Mouse (Mus musculus) MEL (cell line): ENCODE data around the gene Obp2a. TPM values are rescaled to one million over a fixed set of nuclear protein-coding genes. Genes with fewer than 3 reads are reported as not detected.

ENCODE experiments used
- DNase-seq: peaks from one replicate; pipeline ENCODE4 v3.0.0; 2011; ENCODE audit warnings: low read depth, low spot score
- H3K27ac ChIP-seq: 2 replicates; pipeline ENCODE4 v1.5.1; 2012; ENCODE audit warnings: low read depth, mild to moderate bottlenecking, control low read depth, low read length, moderate library complexity; ENCODE audit not compliant: control insufficient read depth
- H3K27me3 ChIP-seq, 2 experiments: fragments of 150-350 bp in 1 of 2; sonication (generic) in 1 of 2; 2 replicates each; pipeline ENCODE4 v1.6.1; 2012; ENCODE audit warnings: low read length in 2 of 2, mild to moderate bottlenecking in 2 of 2, improper control_type of control experiment in 1 of 2, moderate library complexity in 1 of 2; ENCODE audit not compliant: insufficient read depth in 2 of 2, control insufficient read depth in 1 of 2
- H3K36me3 ChIP-seq, 2 experiments: 2 replicates each; pipeline ENCODE4 v1.6.1; 2012 to 2014; ENCODE audit warnings: low read length in 2 of 2, improper control_type of control experiment in 1 of 2, inconsistent platforms in 1 of 2, mild to moderate bottlenecking in 1 of 2; ENCODE audit not compliant: insufficient read depth in 2 of 2, control insufficient read depth in 1 of 2
- H3K4me1 ChIP-seq, 2 experiments: fragments of 150-350 bp in 1 of 2; sonication (generic) in 1 of 2; 2 replicates each; pipeline ENCODE4 v1.6.1; 2012; ENCODE audit warnings: low read length in 2 of 2, improper control_type of control experiment in 1 of 2, mild to moderate bottlenecking in 1 of 2; ENCODE audit not compliant: insufficient read depth in 2 of 2, control insufficient read depth in 1 of 2
- H3K4me3 ChIP-seq, 2 experiments: fragments of 150-350 bp in 1 of 2; sonication (generic) in 1 of 2; 2 replicates each; pipeline ENCODE4 v1.5.1; 2012; ENCODE audit warnings: low read depth in 2 of 2, low read length in 2 of 2, mild to moderate bottlenecking in 2 of 2, moderate library complexity in 2 of 2, control low read depth in 1 of 2, improper control_type of control experiment in 1 of 2; ENCODE audit not compliant: control insufficient read depth in 1 of 2, insufficient read depth in 1 of 2
- H3K79me2 ChIP-seq: 2 replicates; pipeline ENCODE4 v1.6.1; 2012; ENCODE audit warnings: mild to moderate bottlenecking, low read length, moderate library complexity; ENCODE audit not compliant: control insufficient read depth, poor library complexity, insufficient read depth
- H3K9ac ChIP-seq: 2 replicates; pipeline ENCODE4 v1.6.1; 2012; ENCODE audit warnings: low read depth, mild to moderate bottlenecking, control low read depth, low read length, moderate library complexity; ENCODE audit not compliant: control insufficient read depth, poor library complexity, severe bottlenecking
- H3K9me3 ChIP-seq: fragments of 150-350 bp; sonication (generic); replicated peaks from 2 replicates; pipeline ENCODE4 v1.6.1; 2012; ENCODE audit warnings: mild to moderate bottlenecking, low read length, improper control_type of control experiment, moderate library complexity; ENCODE audit not compliant: insufficient read depth
- BHLHE40 ChIP-seq: IDR thresholded peaks from 2 replicates; pipeline ENCODE4 v1.6.1; 2012; ENCODE audit warnings: low read depth, mild to moderate bottlenecking, inconsistent platforms, low read length, improper control_type of control experiment, borderline replicate concordance
- MEF2A ChIP-seq: IDR thresholded peaks from 2 replicates; pipeline ENCODE4 v1.6.1; 2014; ENCODE audit warnings: low read depth, mild to moderate bottlenecking, inconsistent platforms, low read length, improper control_type of control experiment; ENCODE audit not compliant: poor library complexity, insufficient replicate concordance, severe bottlenecking; ENCODE audit errors: extremely low read depth
- polyA plus RNA-seq, 2 experiments: library from polyadenylated mRNA; stranded (reverse) in 1 of 2; unstranded in 1 of 2; fragments of >175 nt in 1 of 2; fragments of >200 nt in 1 of 2; gene quantifications; 2 replicates each; pipeline versions ENCODE4 v1.2.1 to v1.2.4; 2012; ENCODE audit warnings: low replicate concordance in 2 of 2, low read depth in 1 of 2; ENCODE audit not compliant: insufficient read length in 2 of 2, insufficient read depth in 1 of 2, missing spikeins in 1 of 2
- total RNA-seq: library from RNA; depleted of rRNA; stranded (reverse); fragments of 300-350 nt; gene quantifications from 2 replicates; pipeline ENCODE4 v1.2.3, GENCODE M21; 2012; rRNA removed

Obp2a gene
- total and polyA plus RNA-seq, 3 experiments: not detected

DNA sequence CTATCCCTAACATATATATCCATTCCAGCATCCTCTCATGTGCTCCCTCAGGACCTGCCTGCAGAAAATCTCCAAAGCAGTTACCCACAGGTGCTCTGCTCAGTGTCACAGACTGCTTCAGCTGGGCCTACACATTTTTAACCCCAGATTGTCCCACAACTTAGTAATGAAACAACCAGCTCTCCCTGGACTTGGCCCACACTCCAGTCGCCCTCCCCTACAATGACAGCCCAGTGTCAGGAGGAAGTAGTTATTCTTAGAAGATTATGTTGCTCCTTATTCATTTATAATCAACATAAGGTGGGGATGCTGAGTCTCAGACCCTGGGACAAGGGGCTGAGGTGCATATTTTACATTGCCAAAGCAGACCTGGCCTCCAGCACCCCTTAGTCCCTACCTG, 41.8 kb downstream of the Obp2a start:
- Histone ChIP-seq H3K36me3 (no peaks in the 10 kb centered on the region), H3K79me2 (no peaks in the 10 kb centered on the region), H3K9me3 (no peaks in the 10 kb centered on the region), H3K4me3 (no peak overlapping the region), H3K27me3 (no peaks in the 10 kb centered on the region; a peak in 1 of 4 replicates), H3K4me1 (no peaks in the 10 kb centered on the region), H3K27ac (no peak overlapping the region), H3K9ac (no peak overlapping the region)
- TF ChIP-seq MEF2A (no peak), BHLHE40 (no peak)
- DNase-seq: peak; percentile 56

Other genes starting within 250 kb of the Obp2a start
- gene Clic3, start 243.2 kb upstream of the Obp2a start, total RNA-seq: 0.23 and 0.27 TPM in 2 replicates
- gene Clic3, start 243.2 kb upstream of the Obp2a start, polyA plus RNA-seq: under 1 TPM in 1 of 2 experiments, not detected in 1; 0.15 TPM
- 13.2 and 18.5 TPM in 2 replicates for gene Paxx, start 238.9 kb upstream of the Obp2a start, total RNA-seq
- gene Paxx, start 238.9 kb upstream of the Obp2a start, polyA plus RNA-seq: 10 to 100 TPM in 1 of 2 experiments, not detected in 1; 22.1 TPM
- not detected in 2 replicates for gene Ptgds, start 230.0 kb upstream of the Obp2a start, total RNA-seq
- not detected for gene Ptgds, start 230.0 kb upstream of the Obp2a start, polyA plus RNA-seq
- gene Lcn12, start 206.1 kb upstream of the Obp2a start, total RNA-seq: not detected in 2 replicates
- not detected for gene Lcn12, start 206.1 kb upstream of the Obp2a start, polyA plus RNA-seq
- 27.5 and 29.2 TPM in 2 replicates for gene Fbxw5, start 199.3 kb upstream of the Obp2a start, total RNA-seq
- gene Fbxw5, start 199.3 kb upstream of the Obp2a start, polyA plus RNA-seq: 10 to 100 TPM in 1 of 2 experiments, not detected in 1; 65.6 TPM
- 1.5 and 2.3 TPM in 2 replicates for gene C8g, start 198.3 kb upstream of the Obp2a start, total RNA-seq
- gene C8g, start 198.3 kb upstream of the Obp2a start, polyA plus RNA-seq: 1 to 10 TPM in 1 of 2 experiments, not detected in 1; 5.1 TPM
- gene Traf2, start 153.1 kb upstream of the Obp2a start, total RNA-seq: 19.9 and 21.0 TPM in 2 replicates
- gene Traf2, start 153.1 kb upstream of the Obp2a start, polyA plus RNA-seq: 10 to 100 TPM in 1 of 2 experiments, not detected in 1; 28.3 TPM
- gene Edf1, start 142.2 kb upstream of the Obp2a start, total RNA-seq: 135 and 142 TPM in 2 replicates
- 100 to 1,000 TPM in 1 of 2 experiments, not detected in 1; 318 TPM for gene Edf1, start 142.2 kb upstream of the Obp2a start, polyA plus RNA-seq
- 17.6 and 24.0 TPM in 2 replicates for gene Mamdc4, start 125.2 kb upstream of the Obp2a start, total RNA-seq
- gene Mamdc4, start 125.2 kb upstream of the Obp2a start, polyA plus RNA-seq: 10 to 100 TPM in 1 of 2 experiments, not detected in 1; 21.6 TPM
- 34.7 and 47.0 TPM in 2 replicates for gene Phpt1, start 124.8 kb upstream of the Obp2a start, total RNA-seq
- gene Phpt1, start 124.8 kb upstream of the Obp2a start, polyA plus RNA-seq: 10 to 100 TPM in 1 of 2 experiments, not detected in 1; 73.7 TPM
- gene Ajm1, start 118.3 kb upstream of the Obp2a start, total RNA-seq: 0.04 and 0.07 TPM in 2 replicates
- under 1 TPM in 1 of 2 experiments, not detected in 1; 0.32 TPM for gene Ajm1, start 118.3 kb upstream of the Obp2a start, polyA plus RNA-seq
- gene Rabl6, start 91.5 kb upstream of the Obp2a start, total RNA-seq: 66.1 and 76.9 TPM in 2 replicates
- gene Rabl6, start 91.5 kb upstream of the Obp2a start, polyA plus RNA-seq: 100 to 1,000 TPM in 1 of 2 experiments, 10 to 100 TPM in 1; 84.7 to 104 TPM
- 0.04 TPM in 1 of 2 replicates, not detected in the other for gene Ccdc183, start 82.4 kb upstream of the Obp2a start, total RNA-seq
- under 1 TPM in 1 of 2 experiments, not detected in 1; 0.26 TPM for gene Ccdc183, start 82.4 kb upstream of the Obp2a start, polyA plus RNA-seq
- gene Tmem141, start 78.0 kb upstream of the Obp2a start, total RNA-seq: 10.9 and 11.9 TPM in 2 replicates
- 10 to 100 TPM in 1 of 2 experiments, not detected in 1; 25.3 TPM for gene Tmem141, start 78.0 kb upstream of the Obp2a start, polyA plus RNA-seq
- gene Fcna, start 72.0 kb upstream of the Obp2a start, total RNA-seq: not detected in 2 replicates
- under 1 TPM in 1 of 2 experiments, not detected in 1; 0.21 TPM for gene Fcna, start 72.0 kb upstream of the Obp2a start, polyA plus RNA-seq
- not detected in 2 replicates for gene Lcn8, start 46.9 kb upstream of the Obp2a start, total RNA-seq
- gene Lcn8, start 46.9 kb upstream of the Obp2a start, polyA plus RNA-seq: not detected
- not detected in 2 replicates for gene Lcn5, start 42.1 kb upstream of the Obp2a start, total RNA-seq
- not detected for gene Lcn5, start 42.1 kb upstream of the Obp2a start, polyA plus RNA-seq
- gene Lcn6, start 23.3 kb upstream of the Obp2a start, total RNA-seq: not detected in 2 replicates
- gene Lcn6, start 23.3 kb upstream of the Obp2a start, polyA plus RNA-seq: not detected
- gene Lcn10, start 17.3 kb upstream of the Obp2a start, total RNA-seq: not detected in 2 replicates
- gene Lcn10, start 17.3 kb upstream of the Obp2a start, polyA plus RNA-seq: not detected
- not detected in 2 replicates for gene Bmyc, start 6.7 kb downstream of the Obp2a start, total RNA-seq
- not detected for gene Bmyc, start 6.7 kb downstream of the Obp2a start, polyA plus RNA-seq
- not detected in 2 replicates for gene Obp2b, start 37.0 kb downstream of the Obp2a start, total RNA-seq
- gene Obp2b, start 37.0 kb downstream of the Obp2a start, polyA plus RNA-seq: not detected
- gene Lcn3, start 65.5 kb downstream of the Obp2a start, total RNA-seq: not detected in 2 replicates
- not detected for gene Lcn3, start 65.5 kb downstream of the Obp2a start, polyA plus RNA-seq
- gene Lcn11, start 77.0 kb downstream of the Obp2a start, total RNA-seq: not detected in 2 replicates
- not detected for gene Lcn11, start 77.0 kb downstream of the Obp2a start, polyA plus RNA-seq
- gene Gm13539, start 82.2 kb downstream of the Obp2a start, total RNA-seq: not detected in 2 replicates
- gene Gm13539, start 82.2 kb downstream of the Obp2a start, polyA plus RNA-seq: not detected
- not detected in 2 replicates for gene Glt6d1, start 115.8 kb downstream of the Obp2a start, total RNA-seq
- not detected for gene Glt6d1, start 115.8 kb downstream of the Obp2a start, polyA plus RNA-seq
- gene Lcn9, start 123.1 kb downstream of the Obp2a start, total RNA-seq: not detected in 2 replicates
- not detected for gene Lcn9, start 123.1 kb downstream of the Obp2a start, polyA plus RNA-seq
- gene Sohlh1, start 147.2 kb downstream of the Obp2a start, total RNA-seq: not detected in 2 replicates
- gene Sohlh1, start 147.2 kb downstream of the Obp2a start, polyA plus RNA-seq: not detected
- gene Kcnt1, start 163.7 kb downstream of the Obp2a start, total RNA-seq: not detected in 2 replicates
- gene Kcnt1, start 163.7 kb downstream of the Obp2a start, polyA plus RNA-seq: not detected